Mouse (Mus musculus): Measurements from ENCODE around the gene Mroh2a.

Mroh2a gene

GRCm38 (mm10) chr1:88258881-88259642 lies 32.3 kb downstream of the Mroh2a start:
- DNase-seq (ENCODE audit: low read depth, low spot score): no peak

DNA sequence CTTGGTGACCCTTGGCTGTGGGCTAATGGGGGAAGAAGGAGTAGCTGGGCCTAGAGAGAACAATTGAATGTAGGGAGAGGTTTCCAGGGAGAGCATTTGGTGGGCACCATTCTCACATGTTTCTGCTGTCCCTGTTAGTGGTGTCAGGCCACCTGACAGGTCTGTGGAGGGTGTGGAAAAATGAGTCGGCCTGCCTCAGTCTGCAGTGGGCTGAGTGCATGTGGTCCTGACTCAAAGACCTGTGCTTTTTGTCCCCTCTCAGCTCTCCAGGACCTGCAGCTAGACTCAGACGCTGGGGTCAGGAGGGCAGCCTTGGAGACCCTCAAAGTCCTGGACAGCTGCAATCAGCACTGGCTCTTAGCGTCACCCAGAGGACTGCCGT lies 32.8 kb downstream of the Mroh2a start:
- DNase-seq (ENCODE audit: low read depth, low spot score): no peak

GRCm38 (mm10) chr1:88260114-88260513 lies 33.3 kb downstream of the Mroh2a start:
- DNase-seq (ENCODE audit: low read depth, low spot score): no peak

GRCm38 (mm10) chr1:88260604-88261377 lies 34.0 kb downstream of the Mroh2a start:
- DNase-seq (ENCODE audit: low read depth, low spot score): no peak

- DNase-seq (ENCODE audit: low read depth, low spot score): no peak
These were observed 34.9 kb downstream of the Mroh2a start for GRCm38 (mm10) chr1:88261706-88262105.

GRCm38 (mm10) chr1:88262255-88262654 lies 35.5 kb downstream of the Mroh2a start:
- no peak for DNase-seq (ENCODE audit: low read depth, low spot score)

GRCm38 (mm10) chr1:88262961-88263360 lies 36.2 kb downstream of the Mroh2a start:
- no peak for DNase-seq (ENCODE audit: low read depth, low spot score)

DNA sequence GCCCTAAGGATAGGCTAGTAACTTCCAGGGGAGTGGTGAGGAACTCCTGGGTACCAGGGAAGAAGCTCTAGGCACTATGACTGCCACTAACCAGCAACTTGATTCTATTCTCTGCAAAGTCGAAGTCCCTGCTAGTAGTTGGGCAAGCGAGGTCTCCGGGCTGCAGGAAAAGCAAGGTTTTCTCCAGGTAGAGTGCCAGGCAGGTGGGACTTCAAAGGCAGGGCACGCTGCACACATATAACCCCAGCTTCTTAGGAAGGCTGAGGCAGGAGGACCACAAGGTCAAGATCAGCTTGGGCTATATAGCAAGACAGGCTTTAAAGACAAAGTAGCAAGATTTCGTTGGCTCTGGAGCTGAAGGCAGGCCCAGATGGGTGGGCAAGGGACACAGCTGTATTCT lies 37.0 kb downstream of the Mroh2a start:
- no peak for DNase-seq (ENCODE audit: low read depth, low spot score)

GRCm38 (mm10) chr1:88264237-88264868 lies 37.6 kb downstream of the Mroh2a start:
- DNase-seq (ENCODE audit: low read depth, low spot score): no peak

DNA sequence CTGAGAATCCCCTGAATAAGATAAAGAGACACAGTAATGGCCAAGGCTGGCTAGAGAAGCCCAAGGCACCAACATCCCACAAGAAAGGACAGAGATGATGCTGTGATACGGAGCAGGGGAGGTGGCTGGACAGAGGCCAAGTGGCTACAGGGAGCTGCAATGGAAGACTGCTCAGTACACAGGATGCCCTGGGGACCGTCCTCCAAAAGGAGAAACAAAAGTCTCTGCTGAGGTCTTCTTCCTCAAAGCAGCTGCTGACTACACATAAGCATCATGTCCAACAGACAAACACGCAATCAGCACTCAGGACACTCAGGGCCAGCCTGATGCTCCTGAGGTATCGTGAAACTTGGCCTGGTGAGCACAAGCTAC lies 38.1 kb downstream of the Mroh2a start:
- DNase-seq (ENCODE audit: low read depth, low spot score): no peak

DNA sequence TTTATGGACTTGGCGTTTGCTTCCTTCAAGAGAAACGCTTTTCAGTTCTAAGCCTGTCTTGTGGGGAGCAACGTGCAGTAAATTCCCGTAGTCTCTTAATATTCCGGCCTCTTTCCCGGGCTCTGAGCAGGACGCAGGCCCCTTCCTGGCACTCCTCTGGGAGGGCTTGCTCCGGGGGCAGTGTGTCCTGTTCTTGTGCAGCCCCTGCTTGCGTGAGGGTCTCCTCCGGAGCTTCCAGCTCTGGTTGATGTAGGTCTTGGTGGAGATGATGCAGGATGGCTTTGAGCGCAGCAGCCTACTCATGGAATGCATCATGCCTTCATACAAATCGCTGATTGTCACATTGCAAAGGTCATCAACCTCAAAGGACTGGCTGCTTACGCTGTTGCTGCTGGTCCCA lies 39.3 kb downstream of the Mroh2a start:
- no peak for DNase-seq (ENCODE audit: low read depth, low spot score)

- DNase-seq (ENCODE audit: low read depth, low spot score): no peak
These were observed 40.7 kb downstream of the Mroh2a start for GRCm38 (mm10) chr1:88267489-88267888.

- DNase-seq (ENCODE audit: low read depth, low spot score): no peak
These were observed 41.3 kb downstream of the Mroh2a start for GRCm38 (mm10) chr1:88268070-88268469.

DNA sequence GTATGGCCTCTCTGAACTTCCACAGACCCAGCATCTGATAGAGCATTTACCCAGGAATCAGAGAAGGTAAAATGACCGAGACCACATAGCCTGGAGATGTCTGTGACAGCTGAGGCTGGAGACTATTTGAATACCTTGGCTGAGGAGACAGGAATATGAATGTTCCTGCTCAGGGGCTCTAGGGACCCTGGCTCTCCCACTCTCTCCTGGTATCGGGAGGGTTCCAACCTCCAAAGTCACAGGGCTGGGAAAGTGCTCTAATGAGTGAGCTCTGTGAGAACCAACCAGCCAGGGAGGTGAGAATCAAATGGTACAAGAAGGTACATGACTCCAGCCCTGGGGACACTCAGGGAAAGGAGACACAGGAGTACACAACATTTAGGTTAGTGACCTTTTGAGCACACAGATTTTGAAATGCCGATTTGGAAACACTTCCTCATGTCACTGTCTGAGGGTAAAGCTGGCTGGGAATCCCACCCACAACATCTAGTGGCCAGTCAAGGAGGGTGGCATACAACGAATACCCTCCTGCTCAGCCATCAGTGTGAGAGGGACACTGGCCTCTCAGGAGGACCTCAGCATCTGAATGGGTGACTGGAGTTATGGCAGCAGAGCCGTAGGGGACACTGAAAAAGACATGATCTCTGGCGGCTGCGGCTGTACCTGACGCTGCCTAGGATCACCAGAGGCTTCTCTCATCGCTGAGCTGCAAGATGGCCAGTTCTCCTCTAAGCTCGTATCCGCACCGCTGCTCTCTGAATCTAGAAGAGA lies 42.9 kb downstream of the Mroh2a start:
- no peak for DNase-seq (ENCODE audit: low read depth, low spot score)

- DNase-seq (ENCODE audit: low read depth, low spot score): no peak
These were observed 46.1 kb downstream of the Mroh2a start for GRCm38 (mm10) chr1:88272851-88273250.

GRCm38 (mm10) chr1:88273326-88273725 lies 46.5 kb downstream of the Mroh2a start:
- DNase-seq (ENCODE audit: low read depth, low spot score): no peak

- no peak for DNase-seq (ENCODE audit: low read depth, low spot score)
These were observed 47.0 kb downstream of the Mroh2a start for GRCm38 (mm10) chr1:88273832-88274231.

GRCm38 (mm10) chr1:88274371-88275077 lies 47.7 kb downstream of the Mroh2a start:
- no peak for DNase-seq (ENCODE audit: low read depth, low spot score)

DNA sequence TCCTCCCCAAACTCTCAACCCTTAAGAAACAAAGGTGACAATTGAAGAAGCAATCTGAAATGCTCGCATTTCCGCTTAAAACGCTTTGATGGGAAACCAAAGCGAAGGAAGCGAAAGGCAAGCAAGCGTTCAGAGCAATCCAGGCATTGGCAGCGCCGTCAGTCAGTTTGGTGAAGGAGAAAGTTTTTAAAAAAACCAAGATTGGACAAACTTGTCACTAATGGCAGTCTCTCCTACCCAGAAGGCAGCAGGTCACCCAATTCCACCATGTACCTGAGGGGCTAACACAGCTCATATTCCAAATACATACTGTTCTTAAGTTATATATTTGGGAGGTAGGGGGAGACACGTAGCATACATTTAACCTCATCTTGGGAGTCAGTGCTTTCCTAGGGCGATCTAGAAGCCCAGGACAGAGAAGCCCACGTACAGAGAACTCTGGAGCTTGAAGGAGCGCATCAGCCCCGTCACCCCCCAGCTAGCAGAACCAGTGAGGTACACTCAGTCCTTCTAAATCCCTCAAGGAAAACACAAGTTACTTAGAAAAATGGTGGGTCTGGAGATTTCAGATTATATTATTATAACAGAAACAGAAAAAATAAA lies 48.4 kb downstream of the Mroh2a start:
- DNase-seq (ENCODE audit: low read depth, low spot score): no peak

DNA sequence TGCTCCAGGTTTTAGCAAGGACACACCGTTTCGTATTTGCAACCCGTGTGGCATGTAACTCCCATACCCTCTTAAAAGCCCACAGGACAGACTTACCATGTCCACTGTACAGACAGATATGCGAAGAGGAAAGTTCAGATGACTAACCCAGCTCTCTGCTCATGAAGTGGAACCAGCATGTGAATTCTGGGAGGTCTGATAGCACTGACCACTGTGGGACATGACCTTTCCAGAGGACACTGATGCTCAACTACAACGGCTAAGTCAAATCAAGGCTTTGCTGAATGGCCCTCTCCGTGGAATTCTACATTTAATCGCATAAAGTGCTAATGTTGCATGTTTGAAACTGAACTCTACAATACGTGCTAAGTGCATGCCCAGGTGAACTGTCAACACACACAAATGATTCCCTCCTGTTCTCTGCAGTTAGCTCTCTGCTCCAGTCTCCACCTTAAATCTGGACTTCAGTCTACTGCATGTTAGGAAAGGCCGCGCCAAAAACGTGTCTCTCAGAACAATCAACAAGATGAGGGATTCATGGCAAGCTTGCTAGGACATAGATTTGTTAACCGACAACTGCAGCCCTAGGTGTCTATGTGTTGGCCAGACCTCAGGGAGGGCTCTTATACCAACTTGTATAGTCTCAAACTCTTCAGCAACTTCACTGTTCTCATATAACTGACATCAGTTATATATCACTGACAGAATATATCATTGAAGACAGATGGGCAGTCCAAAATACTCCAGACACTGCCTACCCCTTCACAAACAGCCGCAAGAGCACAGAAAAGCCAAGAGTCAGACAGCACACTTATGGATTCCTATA lies 49.1 kb downstream of the Mroh2a start:
- DNase-seq (ENCODE audit: low read depth, low spot score): no peak
